Mouse (Mus musculus) stomach, embryonic 15.5 days (tissue): ENCODE measurements around the gene Ucn. TPM values are rescaled to one million over a fixed set of nuclear protein-coding genes. Genes with fewer than 3 reads are reported as not detected.

Source experiments
- ATAC-seq: fragments of 200-750 bp; cut with Nextera tagmentation; 2 replicates; pipeline ENCODE4 v1.8.0; 2017; ENCODE audit warnings: low read depth, moderate number of reproducible peaks, moderate TSS enrichment; ENCODE audit not compliant: insufficient read depth, low FRiP score
- H3K27ac ChIP-seq: fragments of 300-500 bp; sonication (generic); 2 replicates; pipeline ENCODE4 v1.5.1; 2015; ENCODE audit warnings: mild to moderate bottlenecking, inconsistent platforms
- H3K27me3 ChIP-seq: fragments of 300-500 bp; sonication (generic); replicated peaks from 2 replicates; pipeline ENCODE4 v1.6.1; 2015; ENCODE audit warnings: inconsistent platforms
- H3K36me3 ChIP-seq: fragments of 300-500 bp; sonication (generic); 2 replicates; pipeline ENCODE4 v1.6.1; 2015; ENCODE audit warnings: inconsistent platforms
- H3K4me1 ChIP-seq: fragments of 300-500 bp; sonication (generic); 2 replicates; pipeline ENCODE4 v1.6.1; 2015; ENCODE audit warnings: inconsistent platforms
- H3K4me2 ChIP-seq: fragments of 300-500 bp; sonication (generic); 2 replicates; pipeline ENCODE4 v1.6.1; 2015; ENCODE audit warnings: mild to moderate bottlenecking, inconsistent platforms
- H3K4me3 ChIP-seq: fragments of 300-500 bp; sonication (generic); replicated peaks from 2 replicates; pipeline ENCODE4 v1.5.1; 2015; ENCODE audit warnings: inconsistent platforms
- H3K9ac ChIP-seq: fragments of 300-500 bp; sonication (generic); 2 replicates; pipeline ENCODE4 v1.6.1; 2015; ENCODE audit warnings: inconsistent platforms
- H3K9me3 ChIP-seq: fragments of 300-500 bp; sonication (generic); 2 replicates; pipeline ENCODE4 v1.6.1; 2016; ENCODE audit warnings: inconsistent platforms
- WGBS: fragments of 180-500 bp; shearing (Covaris S2); methylation state at CpG from one replicate; pipeline ENCODE4 v1.1.7; 2015; 5-methylcytosine and 5-hydroxymethylcytosine counted together
- polyA plus RNA-seq: library from polyadenylated mRNA; unstranded; fragments of >200 nt; fragmentation: Nextera tagmentation; extraction: Ambion mirVana; gene quantifications from 2 replicates; pipeline ENCODE4 v1.2.1, GENCODE M21; 2015

Gene Ucn
- polyA plus RNA-seq, 1 experiment from 2014 or later, result not detected

GRCm38 (mm10) chr5:31149781-31150180 lies 11.2 kb upstream of the Ucn start:
- 84% methylated on average over 4 of the region's 4 CpGs for WGBS

GRCm38 (mm10) chr5:31138968-31139425 lies 368 bp upstream of the Ucn start:
- H3K27me3 ChIP-seq, result peaks cover 49% of the 10 kb centered on the region
- peaks cover 16% of the 10 kb centered on the region for H3K4me1 ChIP-seq
- no peaks in the 10 kb centered on the region for H3K9me3 ChIP-seq
- peak overlapping the region; percentile 33; the same call in 1 of the 2 replicates for H3K4me2 ChIP-seq
- H3K4me3 ChIP-seq, result 0 out of 2 replicates have a peak overlapping the region, but pooled peaks have one; percentile 5
- no peak for ATAC-seq
- H3K36me3 ChIP-seq, result peaks cover 6% of the 10 kb centered on the region; the same call in 1 of the 2 replicates
- WGBS, result 10% methylated on average over 9 of the region's 9 CpGs
- no peak overlapping the region for H3K27ac ChIP-seq
- no peak overlapping the region for H3K9ac ChIP-seq

More at GRCm38 (mm10) chr5:31149781-31150180, 11.2 kb upstream of the Ucn start:
- Histone ChIP-seq H3K9ac (no peak overlapping the region), H3K27ac (no peak overlapping the region), H3K4me3 (no peak overlapping the region), H3K27me3 (no peaks in the 10 kb centered on the region), H3K4me2 (no peak overlapping the region), H3K36me3 (0 out of 2 replicates have a peak, but pooled peaks cover 4% of the 10 kb centered on the region), H3K4me1 (peaks cover 10% of the 10 kb centered on the region; the same call in 1 of the 2 replicates), H3K9me3 (no peaks in the 10 kb centered on the region)
- no peak for ATAC-seq

GRCm38 (mm10) chr5:31137658-31138057 lies 971 bp downstream of the Ucn start:
- H3K9ac ChIP-seq, result no peak overlapping the region
- H3K4me3 ChIP-seq, result peak overlapping the region; percentile 5; the same call in 1 of the 2 replicates
- H3K27ac ChIP-seq, result no peak overlapping the region
- peaks cover 53% of the 10 kb centered on the region for H3K27me3 ChIP-seq
- 2% methylated on average over 13 of the region's 13 CpGs for WGBS
- H3K4me2 ChIP-seq, result peak overlapping the region; percentile 33
- peaks cover 16% of the 10 kb centered on the region for H3K4me1 ChIP-seq
- ATAC-seq, result no peak
- H3K9me3 ChIP-seq, result no peaks in the 10 kb centered on the region
- peaks cover 4% of the 10 kb centered on the region; the same call in 1 of the 2 replicates for H3K36me3 ChIP-seq

- no peaks in the 10 kb centered on the region for H3K9me3 ChIP-seq
- no peak overlapping the region for H3K9ac ChIP-seq
- H3K4me1 ChIP-seq, result peaks cover 16% of the 10 kb centered on the region
- peaks cover 53% of the 10 kb centered on the region for H3K27me3 ChIP-seq
- ATAC-seq, result no peak
- H3K27ac ChIP-seq, result no peak overlapping the region
- 2% methylated on average over 33 of the region's 33 CpGs for WGBS
- peaks cover 4% of the 10 kb centered on the region; the same call in 1 of the 2 replicates for H3K36me3 ChIP-seq
- peak overlapping the region; percentile 3; the same call in 1 of the 2 replicates for H3K4me2 ChIP-seq
- no peak overlapping the region for H3K4me3 ChIP-seq
Measured at GRCm38 (mm10) chr5:31136730-31137424, 1.8 kb downstream of the Ucn start.

GRCm38 (mm10) chr5:31126050-31126449 lies 12.6 kb downstream of the Ucn start:
- Histone ChIP-seq H3K27ac (no peak overlapping the region), H3K4me2 (no peak overlapping the region), H3K9me3 (no peaks in the 10 kb centered on the region), H3K4me3 (no peak overlapping the region), H3K4me1 (no peaks in the 10 kb centered on the region), H3K9ac (no peak overlapping the region), H3K36me3 (no peaks in the 10 kb centered on the region), H3K27me3 (no peaks in the 10 kb centered on the region)
- WGBS, result 39% methylated on average over 5 of the region's 5 CpGs
- no peak for ATAC-seq

GRCm38 (mm10) chr5:31123481-31123880 lies 15.1 kb downstream of the Ucn start:
- Histone ChIP-seq H3K9me3 (no peaks in the 10 kb centered on the region), H3K4me3 (no peak overlapping the region), H3K27ac (no peak overlapping the region), H3K9ac (no peak overlapping the region), H3K36me3 (no peaks in the 10 kb centered on the region), H3K27me3 (no peaks in the 10 kb centered on the region), H3K4me2 (no peak overlapping the region), H3K4me1 (no peaks in the 10 kb centered on the region)
- 37% methylated on average over 2 of the region's 2 CpGs for WGBS
- ATAC-seq, result no peak

- no peaks in the 10 kb centered on the region for H3K27me3 ChIP-seq
- H3K4me3 ChIP-seq, result no peak overlapping the region
- no peaks in the 10 kb centered on the region for H3K4me1 ChIP-seq
- no peak overlapping the region for H3K9ac ChIP-seq
- no peaks in the 10 kb centered on the region for H3K36me3 ChIP-seq
- H3K4me2 ChIP-seq, result no peak overlapping the region
- H3K9me3 ChIP-seq, result no peaks in the 10 kb centered on the region
- H3K27ac ChIP-seq, result no peak overlapping the region
- WGBS, result 77% methylated on average over 8 of the region's 8 CpGs
- ATAC-seq, result no peak
Measured at GRCm38 (mm10) chr5:31121111-31121510, 17.5 kb downstream of the Ucn start.

GRCm38 (mm10) chr5:31116912-31117311 lies 21.7 kb downstream of the Ucn start:
- Histone ChIP-seq H3K9me3 (no peaks in the 10 kb centered on the region), H3K4me2 (no peak overlapping the region), H3K27ac (no peak overlapping the region), H3K27me3 (no peaks in the 10 kb centered on the region; the same call in 1 of the 2 replicates), H3K9ac (no peak overlapping the region), H3K4me1 (no peaks in the 10 kb centered on the region), H3K36me3 (no peaks in the 10 kb centered on the region), H3K4me3 (no peak overlapping the region)
- no peak for ATAC-seq
- 28% methylated on average over 10 of the region's 10 CpGs for WGBS

- no peaks in the 10 kb centered on the region; the same call in 1 of the 2 replicates for H3K27me3 ChIP-seq
- H3K27ac ChIP-seq, result no peak within 1 kb of the TSS
- no peaks in the 10 kb centered on the region for H3K9me3 ChIP-seq
- H3K9ac ChIP-seq, result no peak within 1 kb of the TSS
- no peak within 1 kb of the TSS for H3K4me3 ChIP-seq
- ATAC-seq, result no peak
- no peaks in the 10 kb centered on the region for H3K4me1 ChIP-seq
- H3K4me2 ChIP-seq, result no peak within 1 kb of the TSS
- WGBS, result 29% methylated on average over 3 of the region's 3 CpGs
- H3K36me3 ChIP-seq, result no peaks in the 10 kb centered on the region
Measured at GRCm38 (mm10) chr5:31116354-31116753, 22.3 kb downstream of the Ucn start, which contains the start of gene Trim54. Gene Trim54 (plus strand): TSS chr5:31116712.

- Histone ChIP-seq H3K9ac (no peak overlapping the region; the same call in 1 of the 2 replicates), H3K9me3 (no peaks in the 10 kb centered on the region), H3K4me3 (no peak overlapping the region), H3K27ac (no peak overlapping the region), H3K36me3 (no peaks in the 10 kb centered on the region), H3K4me2 (no peak overlapping the region), H3K4me1 (no peaks in the 10 kb centered on the region), H3K27me3 (no peaks in the 10 kb centered on the region; the same call in 1 of the 2 replicates)
- 32% methylated on average over 7 of the region's 7 CpGs for WGBS
- no peak for ATAC-seq
Measured at GRCm38 (mm10) chr5:31110781-31111180, 27.8 kb downstream of the Ucn start.

GRCm38 (mm10) chr5:31108000-31108490 lies 30.6 kb downstream of the Ucn start, which contains the start of gene Slc30a3:
Gene Slc30a3 (minus strand): TSS chr5:31108237.
- no peak within 1 kb of the TSS for H3K27ac ChIP-seq
- no peaks in the 10 kb centered on the region for H3K4me1 ChIP-seq
- H3K4me2 ChIP-seq, result no peak within 1 kb of the TSS
- no peaks in the 10 kb centered on the region; the same call in 1 of the 2 replicates for H3K27me3 ChIP-seq
- H3K9ac ChIP-seq, result no peak within 1 kb of the TSS
- H3K9me3 ChIP-seq, result no peaks in the 10 kb centered on the region
- 91% methylated on average over 18 of the region's 18 CpGs for WGBS
- ATAC-seq, result no peak
- H3K36me3 ChIP-seq, result no peaks in the 10 kb centered on the region
- no peak within 1 kb of the TSS for H3K4me3 ChIP-seq

GRCm38 (mm10) chr5:31105814-31106335 lies 32.8 kb downstream of the Ucn start, which contains the start of gene Dnajc5g:
Gene Dnajc5g (plus strand): TSS chr5:31106285.
- H3K9me3 ChIP-seq, result no peaks in the 10 kb centered on the region
- no peak within 1 kb of the TSS for H3K4me2 ChIP-seq
- no peak within 1 kb of the TSS for H3K4me3 ChIP-seq
- H3K9ac ChIP-seq, result no peak within 1 kb of the TSS
- H3K27me3 ChIP-seq, result no peaks in the 10 kb centered on the region
- 78% methylated on average over 9 of the region's 9 CpGs for WGBS
- H3K36me3 ChIP-seq, result no peaks in the 10 kb centered on the region
- ATAC-seq, result no peak
- H3K4me1 ChIP-seq, result no peaks in the 10 kb centered on the region
- H3K27ac ChIP-seq, result no peak within 1 kb of the TSS
